Mouse (Mus musculus): ENCODE results near the gene Ulk4. TPM values are rescaled to one million over a fixed set of nuclear protein-coding genes. Genes with fewer than 3 reads are reported as not detected.
A peak's percentile ranks its signal among the peaks of the same experiment; 100 is the strongest.

The Ulk4 gene
- total and polyA plus RNA-seq, 3 experiments: 0.18 to 2.3 (median 0.30) TPM

GRCm38 (mm10) chr9:121087661-121088060, 189.3 kb downstream of the Ulk4 start:
- no peaks in the 10 kb centered on the region for H3K79me2 ChIP-seq (replicated peaks; ENCODE audit: control insufficient read depth, insufficient read depth, low read length)
- H3K27me3 ChIP-seq (ENCODE audit: control insufficient read depth, insufficient read depth, low read length): no peaks in the 10 kb centered on the region
- no peak overlapping the region for H3K9ac ChIP-seq (ENCODE audit: low read depth, low read length)
- no peaks in the 10 kb centered on the region for H3K4me1 ChIP-seq (ENCODE audit: control insufficient read depth, insufficient read depth, low read length)
- H3K36me3 ChIP-seq (ENCODE audit: control insufficient read depth, insufficient read depth, low read length): no peaks in the 10 kb centered on the region
- WGBS: 48% methylated on average over 8 of the region's 8 CpGs
- no peak for DNase-seq
- no peak overlapping the region for H3K4me3 ChIP-seq
- intact Hi-C loops (cut with DNase I): no loop called here
- TF ChIP-seq CTCF (IDR thresholded peaks at IDR 0.05): no peak
- no peak for TF ChIP-seq EP300 (IDR thresholded peaks at IDR 0.05; ENCODE audit: insufficient read depth, low read depth, low read length)
- H3K27ac ChIP-seq: no peak overlapping the region

GRCm38 (mm10) chr9:121084191-121084590, 192.8 kb downstream of the Ulk4 start:
- TF ChIP-seq POLR2A (IDR thresholded peaks at IDR 0.05; ENCODE audit: insufficient read depth, low read depth, low read length) (no peak), EP300 (IDR thresholded peaks at IDR 0.05; ENCODE audit: insufficient read depth, low read depth, low read length) (no peak), CTCF (IDR thresholded peaks at IDR 0.05) (no peak)
- Histone ChIP-seq H3K79me2 (replicated peaks; ENCODE audit: control insufficient read depth, insufficient read depth, low read length) (no peaks in the 10 kb centered on the region), H3K4me1 (ENCODE audit: control insufficient read depth, insufficient read depth, low read length) (no peaks in the 10 kb centered on the region; the same call in 1 of the 2 replicates), H3K4me3 (no peak overlapping the region), H3K27ac (no peak overlapping the region), H3K36me3 (ENCODE audit: control insufficient read depth, insufficient read depth, low read length) (no peaks in the 10 kb centered on the region), H3K27me3 (ENCODE audit: control insufficient read depth, insufficient read depth, low read length) (no peaks in the 10 kb centered on the region), H3K9ac (ENCODE audit: low read depth, low read length) (no peak overlapping the region)
- WGBS: 88% methylated on average over 4 of the region's 4 CpGs
- DNase-seq: no peak
- intact Hi-C loops (cut with DNase I): no loop called here

- no peak overlapping the region for H3K9ac ChIP-seq (ENCODE audit: low read depth, low read length)
- TF ChIP-seq EP300 (IDR thresholded peaks at IDR 0.05; ENCODE audit: insufficient read depth, low read depth, low read length): no peak
- no peaks in the 10 kb centered on the region for H3K36me3 ChIP-seq (ENCODE audit: control insufficient read depth, insufficient read depth, low read length)
- H3K4me3 ChIP-seq: no peak overlapping the region
- no peaks in the 10 kb centered on the region for H3K79me2 ChIP-seq (replicated peaks; ENCODE audit: control insufficient read depth, insufficient read depth, low read length)
- 94% methylated on average over 3 of the region's 3 CpGs for WGBS
- no peak for DNase-seq
- no peaks in the 10 kb centered on the region; the same call in 1 of the 2 replicates for H3K4me1 ChIP-seq (ENCODE audit: control insufficient read depth, insufficient read depth, low read length)
- intact Hi-C loops (cut with DNase I): no loop called here
- no peaks in the 10 kb centered on the region for H3K27me3 ChIP-seq (ENCODE audit: control insufficient read depth, insufficient read depth, low read length)
- no peak overlapping the region for H3K27ac ChIP-seq
Observed at GRCm38 (mm10) chr9:121080834-121081233, 196.2 kb downstream of the Ulk4 start.

GRCm38 (mm10) chr9:121080413-121080812, 196.6 kb downstream of the Ulk4 start:
- TF ChIP-seq POLR2A (IDR thresholded peaks at IDR 0.05; ENCODE audit: insufficient read depth, low read depth, low read length) (no peak), EP300 (IDR thresholded peaks at IDR 0.05; ENCODE audit: insufficient read depth, low read depth, low read length) (no peak), CTCF (IDR thresholded peaks at IDR 0.05) (no peak)
- no peaks in the 10 kb centered on the region for H3K27me3 ChIP-seq (ENCODE audit: control insufficient read depth, insufficient read depth, low read length)
- no peaks in the 10 kb centered on the region for H3K36me3 ChIP-seq (ENCODE audit: control insufficient read depth, insufficient read depth, low read length)
- no peak overlapping the region for H3K9ac ChIP-seq (ENCODE audit: low read depth, low read length)
- intact Hi-C loops (cut with DNase I): no loop called here
- no peak for DNase-seq
- no peak overlapping the region for H3K27ac ChIP-seq
- H3K79me2 ChIP-seq (replicated peaks; ENCODE audit: control insufficient read depth, insufficient read depth, low read length): no peaks in the 10 kb centered on the region
- no peaks in the 10 kb centered on the region; the same call in 1 of the 2 replicates for H3K4me1 ChIP-seq (ENCODE audit: control insufficient read depth, insufficient read depth, low read length)
- WGBS: 85% methylated on average over 10 of the region's 10 CpGs
- no peak overlapping the region for H3K4me3 ChIP-seq

DNA sequence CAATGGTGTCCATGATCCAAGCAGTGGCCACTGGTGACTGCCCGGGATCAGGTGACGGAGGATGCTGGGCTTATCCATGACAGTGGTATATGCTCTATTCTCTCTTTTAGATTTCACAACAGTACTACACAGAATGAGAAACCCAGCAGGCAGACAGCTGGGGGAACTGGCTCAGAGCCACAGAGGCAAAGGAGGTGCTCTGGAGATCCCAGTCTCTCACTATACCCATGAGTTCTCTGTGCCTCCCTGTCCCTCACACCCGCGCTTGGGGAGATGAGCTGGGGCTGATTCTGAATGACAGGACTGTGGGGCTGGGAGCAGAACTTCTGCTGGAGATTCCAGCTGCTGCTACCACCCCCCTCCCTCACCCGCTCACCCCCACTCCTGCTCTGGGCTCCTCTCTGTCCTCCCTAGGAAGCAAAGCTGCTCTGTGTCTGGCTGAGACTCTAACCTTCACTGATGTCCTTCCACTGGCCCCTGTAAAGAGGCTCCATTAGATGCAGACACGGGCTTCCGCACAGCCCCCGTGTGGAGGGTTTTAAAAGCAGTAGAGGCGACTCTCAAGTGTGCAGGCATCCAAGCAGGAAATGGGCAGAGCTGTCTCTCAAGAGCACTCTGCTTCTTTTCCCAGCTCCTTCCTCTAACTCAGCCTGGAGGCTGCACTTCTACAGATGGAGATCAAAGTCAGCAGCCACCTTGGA, 197.5 kb downstream of the Ulk4 start:
- intact Hi-C loops (cut with DNase I): no loop called here
- WGBS: 39% methylated on average over 9 of the region's 9 CpGs
- no peaks in the 10 kb centered on the region for H3K36me3 ChIP-seq (ENCODE audit: control insufficient read depth, insufficient read depth, low read length)
- TF ChIP-seq CTCF (IDR thresholded peaks at IDR 0.05): peak; percentile 48
- TF ChIP-seq POLR2A (IDR thresholded peaks at IDR 0.05; ENCODE audit: insufficient read depth, low read depth, low read length): no peak
- H3K27ac ChIP-seq: no peak overlapping the region
- no peak overlapping the region for H3K9ac ChIP-seq (ENCODE audit: low read depth, low read length)
- H3K27me3 ChIP-seq (ENCODE audit: control insufficient read depth, insufficient read depth, low read length): no peaks in the 10 kb centered on the region
- no peaks in the 10 kb centered on the region for H3K79me2 ChIP-seq (replicated peaks; ENCODE audit: control insufficient read depth, insufficient read depth, low read length)
- no peaks in the 10 kb centered on the region; the same call in 1 of the 2 replicates for H3K4me1 ChIP-seq (ENCODE audit: control insufficient read depth, insufficient read depth, low read length)
- H3K4me3 ChIP-seq: no peak overlapping the region
- peak; percentile 16 to 39 for DNase-seq

- Histone ChIP-seq H3K36me3 (ENCODE audit: control insufficient read depth, insufficient read depth, low read length) (no peaks in the 10 kb centered on the region), H3K27ac (no peak overlapping the region), H3K79me2 (replicated peaks; ENCODE audit: control insufficient read depth, insufficient read depth, low read length) (no peaks in the 10 kb centered on the region), H3K4me1 (ENCODE audit: control insufficient read depth, insufficient read depth, low read length) (no peaks in the 10 kb centered on the region; the same call in 1 of the 2 replicates), H3K27me3 (ENCODE audit: control insufficient read depth, insufficient read depth, low read length) (no peaks in the 10 kb centered on the region), H3K4me3 (no peak overlapping the region), H3K9ac (ENCODE audit: low read depth, low read length) (no peak overlapping the region)
- DNase-seq: no peak
- TF ChIP-seq EP300 (IDR thresholded peaks at IDR 0.05; ENCODE audit: insufficient read depth, low read depth, low read length): no peak
- no peak for TF ChIP-seq CTCF (IDR thresholded peaks at IDR 0.05)
- no peak for TF ChIP-seq POLR2A (IDR thresholded peaks at IDR 0.05; ENCODE audit: insufficient read depth, low read depth, low read length)
- intact Hi-C loops (cut with DNase I): no loop called here
- 79% methylated on average over 12 of the region's 12 CpGs for WGBS
Observed at GRCm38 (mm10) chr9:121076291-121076690, 200.7 kb downstream of the Ulk4 start.
